Mouse (Mus musculus) lung, postnatal 0 days (tissue): ENCODE measurements around the gene Rab23.

Source experiments
- CTCF ChIP-seq: IDR thresholded peaks from 2 replicates; pipeline ENCODE4 v1.5.1; 2016; ENCODE audit warnings: antibody characterized with exemption, mild to moderate bottlenecking
- EP300 ChIP-seq: IDR thresholded peaks from 2 replicates; pipeline ENCODE4 v1.6.1; 2016; ENCODE audit warnings: antibody characterized with exemption, mild to moderate bottlenecking, control low read depth

- TF ChIP-seq CTCF (no peak), EP300 (no peak)
Measured at GRCm38 (mm10) chr1:33749109-33749508, 29.4 kb downstream of the Rab23 start.
